Mouse (Mus musculus) thymus, adult 2 months (tissue): ENCODE measurements around the gene Vat1l. TPM values are rescaled to one million over a fixed set of nuclear protein-coding genes. Genes with fewer than 3 reads are reported as not detected.

Experiments used
- DNase-seq: peaks from one replicate; pipeline ENCODE4 v3.0.0; 2021
- H3K27ac ChIP-seq: fragments of 200-500 bp; 2 replicates; pipeline ENCODE4 v1.5.1; 2012; ENCODE audit warnings: low read length, control low read depth; ENCODE audit not compliant: control insufficient read depth, insufficient read depth
- H3K27me3 ChIP-seq: fragments of 200-500 bp; 2 replicates; pipeline ENCODE4 v1.6.1; 2012; ENCODE audit warnings: mild to moderate bottlenecking, low read length, moderate library complexity, mixed read lengths; ENCODE audit not compliant: control insufficient read depth, insufficient read depth
- H3K36me3 ChIP-seq: fragments of 200-500 bp; 2 replicates; pipeline ENCODE4 v1.6.1; 2012; ENCODE audit warnings: mild to moderate bottlenecking, low read length, moderate library complexity; ENCODE audit not compliant: control insufficient read depth, insufficient read depth
- H3K4me1 ChIP-seq: fragments of 200-500 bp; replicated peaks from 2 replicates; pipeline ENCODE4 v1.6.1; 2012; ENCODE audit warnings: low read length; ENCODE audit not compliant: control insufficient read depth, insufficient read depth
- H3K4me3 ChIP-seq: fragments of 200-500 bp; 2 replicates; pipeline ENCODE4 v1.5.1; 2012; ENCODE audit warnings: mild to moderate bottlenecking, low read length, control low read depth, moderate library complexity; ENCODE audit not compliant: control insufficient read depth, insufficient read depth
- CTCF ChIP-seq: fragments of 200-500 bp; IDR thresholded peaks from 2 replicates; pipeline ENCODE4 v1.5.1; 2012; ENCODE audit warnings: mild to moderate bottlenecking, control low read depth, low read length, moderate library complexity, borderline replicate concordance; ENCODE audit not compliant: control insufficient read depth, poor library complexity, insufficient read depth; ENCODE audit errors: extremely low read depth
- POLR2A ChIP-seq: fragments of 200-500 bp; IDR thresholded peaks from 2 replicates; pipeline ENCODE4 v1.6.1; 2012; ENCODE audit warnings: mild to moderate bottlenecking, low read length, control low read depth, moderate library complexity; ENCODE audit not compliant: control insufficient read depth, poor library complexity, insufficient read depth; ENCODE audit errors: extremely low read depth
- WGBS: fragments of 180-500 bp; shearing (Covaris S2); methylation state at CpG from one replicate; pipeline ENCODE4 v1.1.7; 2018; 5-methylcytosine and 5-hydroxymethylcytosine counted together
- polyA plus RNA-seq: library from polyadenylated mRNA; depleted of rRNA; stranded (reverse); fragments of >200 nt; gene quantifications from 2 replicates; pipeline ENCODE4 v1.2.3, GENCODE M21; 2012

The Vat1l gene
- polyA plus RNA-seq, 1 experiment, result 0.24 TPM

- H3K27ac ChIP-seq, result no peak overlapping the region
- H3K36me3 ChIP-seq, result no peaks in the 10 kb centered on the region
- WGBS, result 96% methylated on average over 5 of the region's 5 CpGs
- no peak for DNase-seq
- H3K27me3 ChIP-seq, result no peaks in the 10 kb centered on the region
- no peaks in the 10 kb centered on the region for H3K4me1 ChIP-seq
- H3K4me3 ChIP-seq, result no peak overlapping the region
- TF ChIP-seq CTCF (no peak), POLR2A (no peak)
Observed at GRCm38 (mm10) chr8:114331928-114332327, 126.5 kb downstream of the Vat1l start.

GRCm38 (mm10) chr8:114332949-114333348, 127.5 kb downstream of the Vat1l start:
- H3K4me3 ChIP-seq, result no peak overlapping the region
- TF ChIP-seq POLR2A (no peak), CTCF (no peak)
- H3K36me3 ChIP-seq, result no peaks in the 10 kb centered on the region
- DNase-seq, result no peak
- H3K27ac ChIP-seq, result no peak overlapping the region
- no peaks in the 10 kb centered on the region for H3K27me3 ChIP-seq
- no peaks in the 10 kb centered on the region for H3K4me1 ChIP-seq
- WGBS, result 69% methylated on average over 4 of the region's 4 CpGs

- Histone ChIP-seq H3K27ac (no peak overlapping the region), H3K27me3 (no peaks in the 10 kb centered on the region), H3K4me1 (no peaks in the 10 kb centered on the region), H3K4me3 (no peak overlapping the region), H3K36me3 (no peaks in the 10 kb centered on the region)
- DNase-seq, result no peak
- no peak for TF ChIP-seq CTCF
- no peak for TF ChIP-seq POLR2A
- WGBS, result 90% methylated on average over 8 of the region's 8 CpGs
Observed at GRCm38 (mm10) chr8:114335721-114336120, 130.3 kb downstream of the Vat1l start.

- WGBS, result 75% methylated on average over 5 of the region's 5 CpGs
- Histone ChIP-seq H3K4me3 (no peak overlapping the region), H3K27me3 (no peaks in the 10 kb centered on the region), H3K27ac (no peak overlapping the region), H3K4me1 (no peaks in the 10 kb centered on the region), H3K36me3 (no peaks in the 10 kb centered on the region)
- TF ChIP-seq CTCF, result no peak
- TF ChIP-seq POLR2A, result no peak
- no peak for DNase-seq
Observed at GRCm38 (mm10) chr8:114342276-114342675, 136.9 kb downstream of the Vat1l start.

- Histone ChIP-seq H3K27me3 (no peaks in the 10 kb centered on the region), H3K4me3 (no peak overlapping the region), H3K36me3 (no peaks in the 10 kb centered on the region), H3K27ac (no peak overlapping the region), H3K4me1 (no peaks in the 10 kb centered on the region)
- DNase-seq, result no peak
- no peak for TF ChIP-seq CTCF
- no peak for TF ChIP-seq POLR2A
- 89% methylated on average over 5 of the region's 5 CpGs for WGBS
Observed at GRCm38 (mm10) chr8:114344789-114345188, 139.4 kb downstream of the Vat1l start.

- no peaks in the 10 kb centered on the region for H3K4me1 ChIP-seq
- H3K36me3 ChIP-seq, result no peaks in the 10 kb centered on the region
- 100% methylated on average over 1 of the region's 2 CpGs for WGBS
- no peak for TF ChIP-seq POLR2A
- TF ChIP-seq CTCF, result no peak
- H3K27ac ChIP-seq, result no peak overlapping the region
- H3K4me3 ChIP-seq, result no peak overlapping the region
- no peak for DNase-seq
- no peaks in the 10 kb centered on the region for H3K27me3 ChIP-seq
Observed at GRCm38 (mm10) chr8:114346045-114346444, 140.6 kb downstream of the Vat1l start.
